Mouse (Mus musculus): ENCODE measurements around the gene Catsper1. TPM values are rescaled to one million over a fixed set of nuclear protein-coding genes. Genes with fewer than 3 reads are reported as not detected.
A peak's percentile ranks its signal among the peaks of the same experiment; 100 is the strongest.

Catsper1 gene
- polyA plus RNA-seq, 1 experiment from 2014 or later, result not detected

DNA sequence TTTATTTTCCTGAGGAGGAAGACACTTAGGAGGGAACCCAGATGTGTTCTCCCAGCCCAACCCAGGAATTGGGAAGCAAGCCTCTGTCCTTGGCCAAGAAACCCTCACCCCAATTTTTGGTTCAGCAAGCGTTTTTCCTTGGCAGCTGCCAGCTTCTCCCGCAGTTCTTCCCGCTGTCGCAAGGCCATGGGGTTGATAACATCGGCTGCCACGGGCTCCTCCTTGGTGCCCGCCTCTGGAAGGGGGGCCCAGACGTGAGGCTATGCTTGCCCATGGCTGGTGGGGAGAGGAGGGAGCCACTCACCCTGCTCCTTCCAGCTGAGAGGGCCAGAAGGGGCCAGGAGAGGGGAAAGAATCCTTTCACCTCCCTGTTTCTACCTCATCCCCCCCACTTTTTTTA lies 49.2 kb downstream of the Catsper1 start:
- Histone ChIP-seq H3K4me1 (ENCODE audit: control insufficient read depth, insufficient read depth, low read length) (peaks cover 20% of the 10 kb centered on the region), H3K9ac (ENCODE audit: low read length) (no peak overlapping the region), H3K4me2 (ENCODE audit: low read depth, low read length) (no peak overlapping the region), H3K36me3 (ENCODE audit: control insufficient read depth, insufficient read depth) (peaks cover 52% of the 10 kb centered on the region), H3K27ac (ENCODE audit: low read length) (no peak overlapping the region), H3K27me3 (ENCODE audit: control insufficient read depth, insufficient read depth, low read length) (no peaks in the 10 kb centered on the region), H3K9me3 (replicated peaks; ENCODE audit: control insufficient read depth, low read length) (no peaks in the 10 kb centered on the region), H3K4me3 (ENCODE audit: low read length) (no peak overlapping the region)
- 84% methylated on average over 8 of the region's 8 CpGs for WGBS
- no peak for ATAC-seq (replicated peaks; ENCODE audit: extremely low read depth, insufficient read depth, low FRiP score)

GRCm38 (mm10) chr19:5388011-5388441 lies 52.5 kb downstream of the Catsper1 start:
- Histone ChIP-seq H3K4me3 (ENCODE audit: low read length) (peak overlapping the region; percentile 99), H3K27me3 (ENCODE audit: control insufficient read depth, insufficient read depth, low read length) (no peaks in the 10 kb centered on the region), H3K4me1 (ENCODE audit: control insufficient read depth, insufficient read depth, low read length) (peaks cover 32% of the 10 kb centered on the region), H3K27ac (ENCODE audit: low read length) (peak overlapping the region; percentile 85), H3K36me3 (ENCODE audit: control insufficient read depth, insufficient read depth) (peaks cover 22% of the 10 kb centered on the region), H3K9ac (ENCODE audit: low read length) (peak overlapping the region; percentile 95), H3K9me3 (replicated peaks; ENCODE audit: control insufficient read depth, low read length) (no peaks in the 10 kb centered on the region), H3K4me2 (ENCODE audit: low read depth, low read length) (peak overlapping the region; percentile 95)
- ATAC-seq (replicated peaks; ENCODE audit: extremely low read depth, insufficient read depth, low FRiP score), result peak; percentile 38; the same call in 1 of the 2 replicates
- WGBS, result under 1% methylated on average over 43 of the region's 43 CpGs

- peak; percentile 96 for ATAC-seq (replicated peaks; ENCODE audit: extremely low read depth, insufficient read depth, low FRiP score)
- peaks cover 32% of the 10 kb centered on the region for H3K4me1 ChIP-seq (ENCODE audit: control insufficient read depth, insufficient read depth, low read length)
- no peaks in the 10 kb centered on the region for H3K9me3 ChIP-seq (replicated peaks; ENCODE audit: control insufficient read depth, low read length)
- H3K4me3 ChIP-seq (ENCODE audit: low read length), result peak within 1 kb of the TSS; percentile 99
- 1% methylated on average over 43 of the region's 43 CpGs for WGBS
- H3K27me3 ChIP-seq (ENCODE audit: control insufficient read depth, insufficient read depth, low read length), result no peaks in the 10 kb centered on the region
- H3K9ac ChIP-seq (ENCODE audit: low read length), result peak within 1 kb of the TSS; percentile 95
- peak within 1 kb of the TSS; percentile 88 for H3K27ac ChIP-seq (ENCODE audit: low read length)
- H3K36me3 ChIP-seq (ENCODE audit: control insufficient read depth, insufficient read depth), result peaks cover 15% of the 10 kb centered on the region
- H3K4me2 ChIP-seq (ENCODE audit: low read depth, low read length), result peak within 1 kb of the TSS; percentile 95
These were observed 53.2 kb downstream of the Catsper1 start, which contains the start of gene Sart1 for GRCm38 (mm10) chr19:5388588-5389242. Sart1 (minus strand) TSS chr19:5388703.

GRCm38 (mm10) chr19:5389647-5390046 lies 54.1 kb downstream of the Catsper1 start:
- peaks cover 32% of the 10 kb centered on the region for H3K4me1 ChIP-seq (ENCODE audit: control insufficient read depth, insufficient read depth, low read length)
- peaks cover 9% of the 10 kb centered on the region for H3K36me3 ChIP-seq (ENCODE audit: control insufficient read depth, insufficient read depth)
- H3K9ac ChIP-seq (ENCODE audit: low read length), result peak overlapping the region; percentile 88
- H3K9me3 ChIP-seq (replicated peaks; ENCODE audit: control insufficient read depth, low read length), result no peaks in the 10 kb centered on the region
- ATAC-seq (replicated peaks; ENCODE audit: extremely low read depth, insufficient read depth, low FRiP score), result no peak
- H3K27ac ChIP-seq (ENCODE audit: low read length), result peak overlapping the region; percentile 88
- H3K27me3 ChIP-seq (ENCODE audit: control insufficient read depth, insufficient read depth, low read length), result no peaks in the 10 kb centered on the region
- WGBS, result 20% methylated on average over 12 of the region's 12 CpGs
- peak overlapping the region; percentile 90 for H3K4me2 ChIP-seq (ENCODE audit: low read depth, low read length)
- H3K4me3 ChIP-seq (ENCODE audit: low read length), result peak overlapping the region; percentile 99

DNA sequence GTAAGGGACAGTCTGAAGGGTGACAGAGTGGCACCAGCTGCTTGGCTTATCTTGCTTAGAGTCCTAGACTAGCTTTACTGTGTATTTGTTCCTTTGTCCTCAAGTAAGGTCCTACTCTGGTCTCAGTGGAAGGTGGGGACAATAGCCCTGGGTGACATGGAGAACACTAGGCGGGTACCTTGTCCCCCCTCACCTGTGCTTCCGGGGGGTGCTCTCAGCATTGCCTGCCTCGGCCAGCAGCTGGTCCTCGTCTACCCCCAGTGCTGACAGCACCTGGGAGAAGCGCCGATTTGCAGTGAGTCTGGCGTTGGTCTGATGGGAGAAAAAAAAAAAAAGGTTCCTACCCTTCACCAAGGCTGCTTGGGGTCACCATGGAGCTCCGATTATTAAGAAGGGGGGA lies 54.9 kb downstream of the Catsper1 start:
- H3K36me3 ChIP-seq (ENCODE audit: control insufficient read depth, insufficient read depth), result peaks cover 2% of the 10 kb centered on the region; the same call in 1 of the 2 replicates
- H3K4me3 ChIP-seq (ENCODE audit: low read length), result peak overlapping the region; percentile 99
- ATAC-seq (replicated peaks; ENCODE audit: extremely low read depth, insufficient read depth, low FRiP score), result no peak
- peak overlapping the region; percentile 88 for H3K9ac ChIP-seq (ENCODE audit: low read length)
- peak overlapping the region; percentile 88 for H3K27ac ChIP-seq (ENCODE audit: low read length)
- H3K4me2 ChIP-seq (ENCODE audit: low read depth, low read length), result peak overlapping the region; percentile 90
- H3K4me1 ChIP-seq (ENCODE audit: control insufficient read depth, insufficient read depth, low read length), result peaks cover 32% of the 10 kb centered on the region
- WGBS, result 43% methylated on average over 8 of the region's 8 CpGs
- no peaks in the 10 kb centered on the region for H3K9me3 ChIP-seq (replicated peaks; ENCODE audit: control insufficient read depth, low read length)
- H3K27me3 ChIP-seq (ENCODE audit: control insufficient read depth, insufficient read depth, low read length), result no peaks in the 10 kb centered on the region

DNA sequence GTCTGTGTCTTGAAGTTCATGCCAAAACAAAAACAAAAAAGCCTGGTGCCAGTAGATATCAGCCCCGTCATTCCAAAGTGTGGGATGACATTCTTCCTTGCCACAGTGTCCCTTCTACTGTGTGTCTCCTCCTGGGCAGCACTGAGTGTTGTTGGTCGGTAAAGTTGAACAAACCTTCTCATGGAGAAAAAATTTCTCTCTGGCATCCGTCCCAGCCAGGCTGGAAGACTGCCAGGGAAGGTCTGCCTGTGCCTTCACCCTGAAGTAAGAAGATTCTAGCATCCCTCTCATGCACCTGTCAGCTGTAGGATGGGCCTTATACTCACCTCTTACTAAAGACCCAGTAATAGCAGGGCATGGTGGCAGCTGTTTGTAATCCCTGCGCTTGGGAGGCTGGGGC lies 57.4 kb downstream of the Catsper1 start:
- Histone ChIP-seq H3K27me3 (ENCODE audit: control insufficient read depth, insufficient read depth, low read length) (no peaks in the 10 kb centered on the region), H3K27ac (ENCODE audit: low read length) (peak overlapping the region; percentile 56), H3K4me3 (ENCODE audit: low read length) (no peak overlapping the region), H3K9ac (ENCODE audit: low read length) (no peak overlapping the region), H3K4me1 (ENCODE audit: control insufficient read depth, insufficient read depth, low read length) (peaks cover 17% of the 10 kb centered on the region), H3K36me3 (ENCODE audit: control insufficient read depth, insufficient read depth) (no peaks in the 10 kb centered on the region), H3K4me2 (ENCODE audit: low read depth, low read length) (no peak overlapping the region), H3K9me3 (replicated peaks; ENCODE audit: control insufficient read depth, low read length) (no peaks in the 10 kb centered on the region)
- 23% methylated on average over 4 of the region's 4 CpGs for WGBS
- ATAC-seq (replicated peaks; ENCODE audit: extremely low read depth, insufficient read depth, low FRiP score), result no peak

Other genes starting within 250 kb of the Catsper1 start
- gene Yif1a, start 247.2 kb upstream of the Catsper1 start, polyA plus RNA-seq (2015; fragmentation: Nextera tagmentation; extraction: Ambion mirVana), result 94.1 and 98.6 TPM in 2 replicates
- 2.3 and 2.8 TPM in 2 replicates for gene Cnih2, start 237.2 kb upstream of the Catsper1 start, polyA plus RNA-seq (2015; fragmentation: Nextera tagmentation; extraction: Ambion mirVana)
- gene Rab1b, start 228.7 kb upstream of the Catsper1 start, polyA plus RNA-seq (2015; fragmentation: Nextera tagmentation; extraction: Ambion mirVana), result 227 and 233 TPM in 2 replicates
- gene Klc2, start 217.2 kb upstream of the Catsper1 start, polyA plus RNA-seq (2015; fragmentation: Nextera tagmentation; extraction: Ambion mirVana), result 19.3 and 22.7 TPM in 2 replicates
- 15.5 and 18.0 TPM in 2 replicates for gene Pacs1, start 62.6 kb upstream of the Catsper1 start, polyA plus RNA-seq (2015; fragmentation: Nextera tagmentation; extraction: Ambion mirVana)
- gene Sf3b2, start 40.3 kb upstream of the Catsper1 start, polyA plus RNA-seq (2015; fragmentation: Nextera tagmentation; extraction: Ambion mirVana), result 210 and 211 TPM in 2 replicates
- 7.3 and 7.7 TPM in 2 replicates for gene Gal3st3, start 37.4 kb upstream of the Catsper1 start, polyA plus RNA-seq (2015; fragmentation: Nextera tagmentation; extraction: Ambion mirVana)
- 1.00 and 2.1 TPM in 2 replicates for gene Cst6, start 13.8 kb downstream of the Catsper1 start, polyA plus RNA-seq (2015; fragmentation: Nextera tagmentation; extraction: Ambion mirVana)
- 44.5 and 45.2 TPM in 2 replicates for gene Eif1ad, start 31.0 kb downstream of the Catsper1 start, polyA plus RNA-seq (2015; fragmentation: Nextera tagmentation; extraction: Ambion mirVana)
- gene Banf1, start 31.4 kb downstream of the Catsper1 start, polyA plus RNA-seq (2015; fragmentation: Nextera tagmentation; extraction: Ambion mirVana), result 441 and 465 TPM in 2 replicates
- 49.6 and 54.7 TPM in 2 replicates for gene Sart1, start 53.0 kb downstream of the Catsper1 start, polyA plus RNA-seq (2015; fragmentation: Nextera tagmentation; extraction: Ambion mirVana)
- gene Tsga10ip, start 66.8 kb downstream of the Catsper1 start, polyA plus RNA-seq (2015; fragmentation: Nextera tagmentation; extraction: Ambion mirVana), result 1.6 and 2.1 TPM in 2 replicates
- gene Drap1, start 89.2 kb downstream of the Catsper1 start, polyA plus RNA-seq (2015; fragmentation: Nextera tagmentation; extraction: Ambion mirVana), result 219 and 232 TPM in 2 replicates
- 34.6 and 41.8 TPM in 2 replicates for gene AI837181, start 89.4 kb downstream of the Catsper1 start, polyA plus RNA-seq (2015; fragmentation: Nextera tagmentation; extraction: Ambion mirVana)
- gene Fosl1, start 111.8 kb downstream of the Catsper1 start, polyA plus RNA-seq (2015; fragmentation: Nextera tagmentation; extraction: Ambion mirVana), result 0.16 TPM in 1 of 2 replicates, not detected in the other
- gene Ccdc85b, start 122.2 kb downstream of the Catsper1 start, polyA plus RNA-seq (2015; fragmentation: Nextera tagmentation; extraction: Ambion mirVana), result 7.6 and 8.0 TPM in 2 replicates
- 108 TPM in 2 replicates for gene Fibp, start 124.9 kb downstream of the Catsper1 start, polyA plus RNA-seq (2015; fragmentation: Nextera tagmentation; extraction: Ambion mirVana)
- 3.1 and 7.4 TPM in 2 replicates for gene Ctsw, start 132.8 kb downstream of the Catsper1 start, polyA plus RNA-seq (2015; fragmentation: Nextera tagmentation; extraction: Ambion mirVana)
- gene Efemp2, start 138.2 kb downstream of the Catsper1 start, polyA plus RNA-seq (2015; fragmentation: Nextera tagmentation; extraction: Ambion mirVana), result 62.7 and 76.1 TPM in 2 replicates
- 50.1 and 52.9 TPM in 2 replicates for gene Mus81, start 152.7 kb downstream of the Catsper1 start, polyA plus RNA-seq (2015; fragmentation: Nextera tagmentation; extraction: Ambion mirVana)
- 1,696 and 1,829 TPM in 2 replicates for gene Cfl1, start 154.7 kb downstream of the Catsper1 start, polyA plus RNA-seq (2015; fragmentation: Nextera tagmentation; extraction: Ambion mirVana)
- not detected in 2 replicates for gene 1700020D05Rik, start 168.0 kb downstream of the Catsper1 start, polyA plus RNA-seq (2015; fragmentation: Nextera tagmentation; extraction: Ambion mirVana)
- gene Snx32, start 174.8 kb downstream of the Catsper1 start, polyA plus RNA-seq (2015; fragmentation: Nextera tagmentation; extraction: Ambion mirVana), result 17.2 and 18.3 TPM in 2 replicates
- 0.54 and 0.61 TPM in 2 replicates for gene Ovol1, start 224.9 kb downstream of the Catsper1 start, polyA plus RNA-seq (2015; fragmentation: Nextera tagmentation; extraction: Ambion mirVana)
- gene Ap5b1, start 232.3 kb downstream of the Catsper1 start, polyA plus RNA-seq (2015; fragmentation: Nextera tagmentation; extraction: Ambion mirVana), result 3.8 and 4.0 TPM in 2 replicates

Data from heart, embryonic 16.5 days (tissue).